Mouse (Mus musculus) activated CD4-positive, CD25-positive, alpha-beta regulatory T cell, adult 4 months (primary cell): ENCODE data around the gene Skap2. TPM values are rescaled to one million over a fixed set of nuclear protein-coding genes. Genes with fewer than 3 reads are reported as not detected.

ENCODE experiments used
- ATAC-seq: one replicate; pipeline ENCODE4 v1.8.0; 2017
- polyA plus RNA-seq, 2 experiments: library from polyadenylated mRNA; unstranded; fragments of 100-300 nt; shearing (Covaris generic); gene quantifications; one replicate each; pipeline ENCODE4 v1.2.1; 2017

Gene Skap2
- polyA plus RNA-seq = 10 to 100 TPM; 15.6 to 20.1 TPM

DNA sequence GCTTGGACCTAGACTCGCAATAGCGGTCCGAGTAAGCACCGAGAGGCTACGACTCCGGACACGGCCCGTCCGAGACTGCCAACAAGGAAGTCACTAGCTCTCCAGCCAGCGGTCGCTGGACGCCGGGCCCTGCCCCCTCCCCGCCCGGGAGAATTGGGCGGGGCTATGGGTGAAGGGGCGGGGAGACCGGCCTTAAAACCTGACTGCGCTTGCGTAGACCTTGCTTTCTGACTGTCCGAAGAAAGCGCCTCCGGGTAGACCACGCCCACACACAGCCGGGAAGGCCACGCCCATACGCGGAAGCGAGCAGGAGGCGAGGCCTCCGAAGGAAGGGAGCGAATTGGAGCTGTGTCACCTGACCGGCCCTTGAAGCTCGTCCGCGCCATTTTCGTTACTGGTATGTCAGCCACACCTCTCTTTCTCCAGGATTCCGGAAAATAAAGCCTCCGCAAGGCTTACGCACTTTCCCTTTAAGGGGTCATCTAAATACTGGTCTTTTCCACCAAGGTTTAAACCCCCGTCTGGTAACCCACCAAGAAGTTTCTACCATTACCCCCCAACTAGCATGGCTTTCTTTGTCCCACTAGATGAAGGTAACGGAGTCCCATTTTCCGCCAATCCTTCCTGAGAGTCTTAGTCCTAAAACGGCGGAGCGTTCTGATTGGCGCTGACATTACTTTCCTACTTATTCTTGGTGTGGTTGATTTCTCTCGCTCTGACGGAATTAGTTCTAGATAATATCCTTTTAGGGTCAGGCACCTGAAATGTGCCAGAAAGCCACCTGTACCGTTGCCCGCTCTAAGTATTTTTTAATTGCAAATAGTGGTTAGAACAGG lies at the start of gene Skap2:
Gene Skap2 (minus strand): TSS at position 141 of the 836 bp plus-strand sequence.
- ATAC-seq = peak; percentile 97

DNA sequence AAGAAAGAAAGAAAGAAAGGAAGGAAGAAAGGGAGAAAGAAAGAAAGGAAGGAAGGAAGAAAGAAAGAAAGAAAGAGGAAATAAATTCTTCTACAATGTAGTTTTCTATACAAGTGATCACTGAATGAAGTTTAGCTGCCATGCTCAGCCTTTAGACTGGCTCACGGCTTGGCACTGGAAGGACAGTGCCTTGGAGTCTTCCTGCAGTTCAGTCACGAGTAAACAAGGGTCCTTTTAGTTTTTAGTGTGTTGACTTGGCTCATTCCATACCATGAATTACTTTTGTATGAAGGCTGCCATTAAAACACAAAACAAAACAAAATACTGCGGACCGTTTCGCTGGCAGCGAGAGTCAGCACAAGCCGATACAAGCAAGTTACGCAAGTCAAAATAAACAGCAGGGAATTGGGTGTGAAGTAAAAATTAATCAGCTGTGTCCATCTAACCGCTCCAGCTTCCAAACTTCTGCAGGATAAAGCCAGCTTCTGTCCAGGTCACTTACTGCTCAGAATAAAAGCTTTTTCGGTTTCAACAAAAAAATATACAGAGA lies 46.6 kb upstream of the Skap2 start:
- ATAC-seq = no peak

DNA sequence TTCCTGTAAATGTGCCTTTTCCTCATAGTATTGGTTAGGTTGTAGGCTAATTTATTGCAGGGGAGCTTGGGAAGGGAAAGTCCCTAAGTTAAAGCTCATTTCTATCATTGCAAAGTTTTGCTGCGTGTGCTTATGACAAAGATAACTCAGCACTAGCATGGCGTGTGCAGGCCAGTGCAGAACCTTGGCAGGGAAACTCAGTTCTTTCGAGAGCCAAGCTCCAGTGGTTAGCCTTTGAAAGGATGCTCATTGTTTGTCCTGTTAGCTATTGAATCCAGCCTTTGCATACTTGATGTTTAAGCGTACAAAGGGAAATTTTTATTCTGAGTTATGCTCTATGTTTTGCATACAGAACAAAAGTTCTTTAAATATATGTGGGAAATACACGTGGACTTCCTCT lies 45.8 kb upstream of the Skap2 start:
- ATAC-seq = no peak

DNA sequence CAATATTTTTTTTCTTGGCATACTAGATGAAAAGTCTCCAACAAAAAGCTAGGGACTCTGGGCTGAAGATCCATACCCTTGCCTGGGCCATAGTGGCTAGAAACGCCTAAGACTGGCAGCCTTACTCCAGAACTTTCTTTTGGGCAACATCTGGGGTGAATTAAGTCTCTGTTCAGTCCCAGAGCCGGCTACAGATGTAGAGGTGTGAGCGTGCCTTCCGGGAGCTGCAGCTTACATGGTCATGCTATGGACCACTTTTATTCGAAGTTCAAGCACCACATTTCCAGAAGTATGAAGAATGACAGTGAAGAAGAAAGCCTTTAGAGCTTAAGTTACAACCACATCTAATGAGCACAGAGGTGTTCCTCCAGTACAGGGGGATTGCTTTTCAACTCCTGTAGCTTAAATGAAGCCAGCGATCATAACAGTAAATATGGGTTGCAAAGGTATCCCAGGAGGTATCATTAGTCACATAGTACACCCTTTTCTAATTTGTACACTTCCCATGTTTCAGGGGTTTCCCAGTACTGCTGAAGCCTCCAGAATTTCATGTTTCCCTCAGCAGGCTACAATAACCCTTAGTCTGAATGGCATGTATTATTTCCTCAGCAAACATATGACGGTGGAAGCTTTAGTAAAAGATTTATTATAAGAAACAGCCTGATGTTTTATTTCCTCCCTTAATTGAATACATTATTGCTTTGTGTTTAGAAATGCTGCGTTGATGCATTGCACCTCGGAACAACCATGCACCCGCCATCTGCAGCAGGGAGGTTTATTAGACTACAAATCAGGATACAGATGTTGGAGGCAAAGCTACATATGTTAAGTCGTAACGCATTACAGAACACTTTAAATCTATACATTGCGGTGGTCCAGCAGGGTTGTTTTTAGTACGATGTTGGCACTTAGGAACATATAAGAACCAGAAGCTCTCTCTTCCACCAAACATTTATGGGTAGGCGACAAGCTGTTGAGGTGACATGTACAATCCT lies 41.5 kb upstream of the Skap2 start:
- no peak for ATAC-seq

DNA sequence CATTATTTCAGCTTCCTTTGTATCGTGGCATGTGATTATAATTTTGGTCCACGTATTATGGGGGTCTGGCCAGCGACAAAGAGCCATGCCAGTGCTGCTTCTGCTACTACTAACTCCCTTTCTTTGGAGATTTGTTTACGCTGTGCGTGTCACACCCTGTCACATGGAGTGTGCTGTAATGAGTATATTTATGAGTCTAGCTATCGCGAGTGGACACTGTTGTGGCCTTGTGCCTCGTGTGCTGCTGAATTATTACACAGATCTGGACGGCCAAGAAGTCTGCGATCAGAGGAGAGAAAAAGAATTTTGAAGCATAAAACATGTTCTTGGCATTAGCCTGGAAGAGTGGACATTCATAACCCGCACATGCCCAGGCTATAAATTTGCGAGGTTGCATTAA lies 37.7 kb upstream of the Skap2 start:
- ATAC-seq = no peak

DNA sequence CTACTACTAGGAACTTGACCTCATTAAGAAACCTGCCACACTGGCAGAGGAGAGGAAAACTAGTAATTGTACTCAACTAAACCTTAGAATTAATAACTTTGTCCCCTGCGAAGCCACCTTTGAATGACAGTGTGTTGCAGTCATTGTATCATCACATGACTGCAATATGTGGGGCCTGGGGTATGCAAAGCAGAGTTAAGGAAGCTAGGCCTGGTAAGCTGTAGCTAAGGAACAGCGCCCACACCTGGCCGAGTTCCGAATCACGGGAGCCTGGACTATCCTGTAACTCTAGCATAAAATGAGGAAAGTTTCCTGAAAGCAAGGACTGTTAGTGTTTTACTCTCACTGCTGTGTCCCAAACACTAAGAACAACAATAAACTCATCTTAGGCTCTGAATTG lies 33.2 kb upstream of the Skap2 start:
- no peak for ATAC-seq

DNA sequence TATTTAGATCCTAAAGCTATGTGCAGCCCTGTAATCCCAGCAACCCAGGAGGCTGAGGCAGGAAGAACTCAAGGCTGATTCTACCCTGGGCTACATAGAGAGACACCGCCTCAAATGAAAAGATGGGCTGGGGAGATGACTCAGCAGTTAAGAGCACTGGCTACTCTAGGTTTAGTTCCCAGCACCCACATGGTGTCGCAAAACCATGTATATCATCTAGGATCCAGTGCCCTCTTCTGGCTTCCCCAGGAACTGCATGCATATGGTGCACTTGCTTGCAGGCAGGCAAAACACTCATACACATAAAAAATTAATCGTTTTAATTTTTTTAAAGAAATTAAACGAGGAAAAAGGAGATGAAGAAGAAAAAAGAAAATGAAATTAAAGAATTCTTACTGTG lies 23.7 kb upstream of the Skap2 start:
- no peak for ATAC-seq

DNA sequence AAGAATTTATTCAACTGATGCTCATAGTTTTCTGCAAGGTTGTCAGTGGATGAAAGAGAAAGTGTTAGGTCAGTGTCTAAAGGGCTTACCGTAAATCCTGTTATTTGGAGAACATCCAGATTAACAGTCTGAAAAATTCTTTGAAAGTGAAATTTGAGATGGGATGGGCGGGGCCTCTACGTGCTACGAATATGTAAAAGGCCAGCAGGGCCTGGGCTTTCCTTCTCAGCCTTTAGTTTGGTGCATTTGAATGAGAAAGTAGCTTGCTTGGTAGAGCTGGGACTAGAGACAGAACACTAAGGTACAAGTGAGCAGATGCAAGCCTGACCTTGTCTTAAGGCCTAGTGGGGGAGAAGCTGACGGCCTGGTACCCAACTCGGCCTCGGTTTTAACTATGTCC lies 18.8 kb upstream of the Skap2 start:
- ATAC-seq = no peak

DNA sequence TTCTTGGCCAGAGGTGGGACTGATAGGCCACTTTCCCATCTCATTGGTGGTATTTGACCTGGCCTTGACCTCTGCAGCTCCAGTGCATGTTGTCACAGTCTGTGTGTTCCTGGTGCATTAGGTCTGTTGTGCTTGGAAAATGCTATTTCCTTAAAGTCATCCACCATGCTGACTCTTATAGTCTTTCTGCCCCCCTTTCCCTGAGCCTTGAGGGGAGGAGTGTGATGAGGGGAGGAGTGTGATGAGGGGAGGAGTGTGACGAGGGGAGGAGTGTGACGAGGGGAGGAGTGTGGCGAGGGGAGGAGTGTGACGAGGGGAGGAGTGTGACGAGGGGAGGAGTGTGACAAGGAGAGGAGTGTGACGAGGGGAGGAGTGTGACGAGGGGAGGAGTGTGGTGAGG lies 15.8 kb upstream of the Skap2 start:
- no peak for ATAC-seq

DNA sequence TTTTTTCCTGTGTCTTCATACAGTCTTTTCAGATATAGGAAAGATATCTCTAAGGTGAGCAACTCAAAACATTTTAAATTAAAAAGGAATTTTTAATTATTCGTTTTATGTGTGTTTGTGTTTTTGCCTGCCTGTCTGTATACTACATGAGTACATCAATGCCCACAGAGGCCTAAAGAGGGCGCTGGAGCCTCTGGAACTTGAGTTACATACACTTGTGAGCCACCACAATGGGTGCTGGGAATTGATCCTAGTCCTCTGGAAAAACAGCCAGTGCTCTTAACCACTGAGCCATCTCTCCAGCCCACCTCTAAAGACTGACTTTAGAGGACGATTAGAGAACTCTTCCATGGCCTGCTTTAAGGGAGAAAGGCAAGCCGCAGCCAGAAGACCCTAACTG lies 14.8 kb upstream of the Skap2 start:
- no peak for ATAC-seq

DNA sequence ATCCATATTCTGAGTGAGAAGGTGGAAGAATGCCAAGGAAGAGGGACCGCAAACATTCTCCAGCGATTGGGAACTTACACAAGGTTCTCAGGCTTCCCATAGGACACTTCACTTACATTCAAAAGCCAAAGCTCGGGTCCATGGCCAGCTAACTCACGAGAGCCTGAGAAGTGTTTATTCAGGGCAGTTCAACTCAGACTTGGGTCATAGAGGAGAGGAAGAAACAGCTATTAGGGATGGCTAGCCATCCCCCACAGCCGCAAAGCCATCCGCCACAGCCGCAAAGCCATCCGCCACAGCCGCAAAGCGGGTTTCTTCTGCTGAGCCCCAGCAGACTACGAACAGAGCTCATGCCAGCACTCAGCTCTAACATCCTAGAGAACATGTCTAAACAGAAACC lies 13.9 kb upstream of the Skap2 start:
- no peak for ATAC-seq

DNA sequence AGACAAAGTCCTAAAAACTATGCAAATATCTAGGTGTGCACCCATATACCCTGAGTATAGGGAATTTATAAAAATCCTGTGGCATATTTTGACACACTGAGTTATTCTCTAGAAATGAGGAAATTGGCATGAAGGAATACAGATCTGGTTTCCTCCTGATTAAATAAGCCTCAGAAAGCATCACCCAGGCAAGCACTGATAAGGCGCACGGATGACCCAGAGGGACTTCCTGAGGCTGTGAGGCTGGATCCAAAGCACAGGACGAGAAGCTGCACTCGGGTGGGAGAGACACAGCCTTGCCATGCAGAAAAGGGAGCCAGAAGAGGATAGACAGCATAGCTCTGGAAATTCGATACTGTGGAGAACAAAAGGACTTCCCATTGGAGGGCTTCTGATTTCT lies 12.4 kb upstream of the Skap2 start:
- no peak for ATAC-seq

DNA sequence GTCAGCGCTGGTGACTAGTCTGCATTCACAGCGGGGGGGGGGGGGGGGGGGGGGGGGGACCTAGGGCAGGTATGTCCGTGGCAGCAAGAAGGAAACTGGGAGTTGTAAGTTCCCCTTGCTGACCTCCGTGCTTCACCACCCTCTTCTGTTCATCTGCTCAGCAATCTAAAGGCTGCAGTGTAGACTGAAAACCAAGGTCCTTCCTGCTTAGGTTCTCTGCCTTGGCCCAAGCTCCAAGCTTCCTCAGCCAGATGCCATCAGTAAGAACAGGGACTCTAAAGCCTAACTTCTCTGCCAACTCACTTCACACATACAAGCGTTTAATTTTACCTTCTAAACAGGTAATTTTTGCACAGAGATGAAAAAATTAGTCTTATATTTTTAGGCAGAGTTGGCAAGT lies 10.0 kb upstream of the Skap2 start:
- ATAC-seq = no peak

DNA sequence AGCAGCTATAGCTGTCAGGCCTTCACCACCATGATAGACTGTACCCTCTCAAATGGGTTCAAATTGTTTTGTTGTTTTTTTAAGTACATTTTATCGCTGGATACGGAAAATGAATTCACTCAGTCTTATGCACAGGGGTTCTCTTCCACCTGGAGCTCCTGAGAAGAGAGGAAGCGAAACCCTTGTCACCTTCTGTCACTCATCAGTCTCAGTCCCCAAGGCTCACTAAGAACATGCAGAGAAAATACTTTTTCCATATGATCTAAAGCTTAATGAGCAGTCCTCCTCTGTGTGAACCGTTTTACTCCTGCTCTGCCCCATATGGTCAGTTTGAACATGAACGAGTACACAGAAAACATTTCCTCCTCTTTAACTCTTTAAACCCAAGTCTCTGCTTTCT lies 7.9 kb upstream of the Skap2 start:
- no peak for ATAC-seq

DNA sequence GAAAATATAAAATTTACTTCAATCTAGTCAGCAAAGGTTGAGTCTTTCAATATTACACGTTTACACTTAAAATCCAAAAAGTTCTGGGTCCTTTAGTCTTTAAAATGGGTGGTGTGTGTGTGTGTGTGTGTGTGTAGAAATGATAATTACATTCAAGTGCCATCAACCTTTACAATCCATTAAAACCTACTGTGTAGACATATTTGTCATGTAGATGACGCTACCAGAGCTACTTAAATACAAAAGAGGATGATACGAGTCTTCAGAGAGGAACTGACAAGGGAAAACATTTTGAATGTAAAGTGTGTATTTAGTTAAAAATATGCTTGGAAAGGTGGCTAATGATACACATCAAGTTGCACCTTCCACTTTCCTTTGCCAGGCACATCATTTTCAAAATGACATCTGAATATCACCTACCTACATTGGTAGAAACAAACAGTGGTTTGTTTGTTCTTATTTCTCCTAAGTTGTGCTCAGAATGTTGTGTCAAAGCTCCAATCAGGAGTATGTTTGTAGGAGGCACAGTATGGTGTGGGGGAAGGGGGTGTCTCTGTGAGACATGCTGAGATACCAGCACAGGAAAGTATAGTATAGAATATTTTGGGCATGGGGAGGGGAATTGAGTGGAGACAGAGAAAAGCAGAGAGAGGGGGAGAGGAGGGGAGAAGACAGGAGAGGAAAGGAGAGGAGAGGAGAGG lies 1.0 kb upstream of the Skap2 start:
- no peak for ATAC-seq

DNA sequence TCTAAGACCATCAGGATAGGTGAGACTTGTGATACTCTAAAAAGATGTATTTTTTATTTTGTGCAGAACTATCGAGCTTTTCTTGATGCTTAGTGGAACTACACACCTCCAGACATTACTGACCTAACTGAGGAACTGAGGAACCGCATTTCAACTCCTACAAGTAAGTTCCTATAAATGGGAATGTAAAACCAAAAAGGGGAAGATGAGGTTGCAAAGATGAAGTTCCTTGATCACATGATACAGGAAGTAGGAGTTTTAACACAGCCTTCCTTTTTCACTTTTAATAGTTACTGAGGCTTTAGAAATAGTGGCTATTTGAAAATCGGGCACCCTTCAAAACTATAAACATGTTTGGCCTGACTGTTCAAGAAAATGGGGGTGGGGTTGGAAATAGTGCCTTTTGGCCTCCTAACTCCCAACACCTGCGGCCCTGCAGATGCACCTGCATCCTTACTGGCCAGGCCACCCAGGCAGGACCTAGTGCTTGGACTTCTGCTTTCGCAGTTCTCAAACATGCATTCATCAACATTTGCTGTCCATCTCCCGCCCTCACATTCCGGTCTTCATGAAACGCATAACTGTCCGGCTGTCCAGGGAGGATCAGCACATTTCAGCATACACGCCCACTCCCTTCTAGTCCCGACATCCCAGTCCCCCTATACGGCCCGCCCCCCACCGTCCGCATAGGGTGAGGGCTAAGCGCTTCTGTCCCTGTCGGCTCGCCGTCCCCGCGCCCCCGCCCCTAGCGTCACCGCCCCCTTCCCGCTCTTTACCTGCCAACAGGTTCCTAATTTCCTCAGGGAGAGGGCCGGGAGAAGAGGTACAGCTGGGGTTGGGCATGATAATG lies 565 bp downstream of the Skap2 start:
- ATAC-seq = no peak

DNA sequence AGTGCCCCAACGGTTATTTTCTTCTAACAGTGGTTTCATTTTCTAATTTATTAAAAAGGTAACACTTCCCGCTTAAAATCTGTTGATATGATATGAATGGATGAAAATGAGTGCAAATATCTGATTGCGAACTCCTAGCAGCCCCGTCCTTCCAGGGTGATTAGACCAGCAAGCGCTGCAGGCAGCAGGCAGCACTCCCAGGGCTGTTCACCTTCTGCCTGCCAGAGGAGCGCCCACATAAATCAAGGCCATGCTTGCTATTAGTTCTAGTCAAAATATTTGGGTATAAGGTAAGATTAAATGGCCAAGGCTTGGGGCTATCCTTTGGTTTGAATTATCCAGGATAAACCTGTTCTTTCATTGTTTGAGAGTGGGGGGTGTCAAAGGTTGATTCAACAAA lies 3.0 kb downstream of the Skap2 start:
- ATAC-seq = no peak

DNA sequence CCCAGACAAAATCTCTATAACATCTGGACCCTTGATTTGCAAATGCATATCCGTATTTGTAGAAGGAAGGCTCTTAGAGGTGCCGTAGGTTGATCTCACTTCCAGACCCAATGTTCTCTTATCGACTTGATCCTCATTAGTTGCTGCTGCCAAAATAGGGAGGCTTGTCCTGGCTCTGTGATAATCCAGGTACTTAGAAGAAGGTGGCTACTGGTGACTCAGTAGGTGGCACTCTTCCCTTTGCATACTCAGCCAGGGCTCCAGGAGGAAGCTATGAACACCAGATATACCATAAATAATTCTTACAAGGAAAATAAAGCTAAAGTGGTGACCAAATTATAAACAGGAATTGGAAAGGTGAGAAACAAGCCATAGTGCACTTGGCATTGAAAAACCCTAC lies 3.6 kb downstream of the Skap2 start:
- ATAC-seq = no peak

DNA sequence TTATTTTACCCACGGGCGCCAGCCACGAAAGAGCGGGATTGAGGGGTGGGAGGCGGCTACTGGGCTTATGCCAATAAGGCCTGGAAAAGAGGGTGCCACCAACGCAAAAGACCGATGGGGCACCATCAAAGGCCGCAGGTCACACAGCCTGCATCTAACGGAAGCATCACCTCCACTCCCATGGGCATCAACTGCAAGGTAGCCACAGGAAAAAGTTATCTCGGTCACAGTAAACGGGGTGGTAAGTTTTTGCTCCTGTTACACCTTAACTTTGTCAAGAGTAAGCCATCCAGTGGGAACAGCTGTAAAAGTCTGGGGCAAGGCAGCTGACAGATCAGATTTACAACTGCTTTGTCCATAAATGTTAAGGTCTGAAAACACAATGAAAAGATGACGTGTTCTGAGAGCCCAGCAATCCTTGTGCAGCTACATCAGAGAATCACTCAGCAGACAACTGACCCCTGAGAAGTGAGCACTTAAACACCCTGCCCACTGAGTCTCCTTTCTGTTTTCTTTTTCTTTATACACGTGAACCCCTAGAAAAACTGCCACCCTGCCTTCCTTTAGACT lies 5.6 kb downstream of the Skap2 start:
- no peak for ATAC-seq

DNA sequence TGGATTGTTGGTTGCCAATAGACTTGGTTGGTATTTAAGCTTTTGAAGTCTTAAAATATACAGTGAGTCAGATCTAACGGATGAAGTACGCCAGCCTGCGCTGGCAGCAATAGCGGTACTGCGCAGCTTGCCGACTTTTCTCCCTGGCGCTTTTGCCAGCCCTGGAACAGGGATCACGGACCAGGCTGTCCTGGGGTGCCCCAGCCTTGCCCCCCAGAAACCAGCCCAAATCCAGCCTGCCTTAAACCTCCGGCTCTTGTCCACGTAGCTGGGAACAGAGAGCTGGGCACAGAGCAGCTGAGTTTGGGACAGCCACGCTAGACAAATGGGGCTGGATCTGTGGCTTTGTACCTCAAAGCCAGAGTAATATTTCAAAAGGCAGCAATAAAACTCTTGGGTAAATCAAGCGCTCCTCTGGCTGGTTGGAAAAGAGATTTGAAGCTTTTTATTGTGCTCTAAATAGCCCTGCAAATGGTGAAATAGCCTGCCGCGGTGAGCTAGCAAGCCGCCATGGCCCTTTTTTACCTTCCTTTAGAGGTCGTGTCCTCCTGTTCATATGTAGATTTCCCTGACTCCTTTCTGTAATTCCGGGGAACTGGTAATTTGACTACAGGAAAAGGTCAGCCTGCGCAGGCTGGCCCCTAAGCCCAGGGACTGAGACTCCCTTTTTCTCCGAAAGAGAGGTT lies 6.2 kb downstream of the Skap2 start:
- no peak for ATAC-seq

DNA sequence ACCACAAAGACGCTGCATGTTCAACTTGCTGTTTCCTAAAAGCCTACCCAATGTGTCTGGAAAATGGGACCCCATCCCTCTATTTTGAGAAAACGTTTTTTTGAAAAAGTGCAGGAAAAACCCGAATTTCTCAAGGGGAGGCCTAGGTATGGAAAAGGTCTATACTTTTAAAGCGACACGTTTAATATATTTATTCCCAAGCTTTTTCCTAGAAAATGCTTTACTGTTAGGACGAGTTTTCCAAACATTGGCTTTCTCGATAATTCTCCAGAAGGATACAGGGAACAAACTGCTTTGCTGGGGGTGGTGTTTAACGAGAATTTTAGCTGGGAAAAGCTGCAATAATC lies 6.8 kb downstream of the Skap2 start:
- ATAC-seq = no peak
